Mouse (Mus musculus) embryonic facial prominence, embryonic 10.5 days (tissue): ENCODE measurements around the gene Hand2. TPM values are rescaled to one million over a fixed set of nuclear protein-coding genes. Genes with fewer than 3 reads are reported as not detected.

ENCODE experiments used
- DNase-seq: peaks from one replicate; pipeline ENCODE4 v3.0.0-alpha.2; 2017; ENCODE audit warnings: low spot score
- H3K27ac ChIP-seq: fragments of 300-500 bp; sonication (generic); replicated peaks from 2 replicates; pipeline ENCODE4 v1.5.1; 2016; ENCODE audit warnings: mild to moderate bottlenecking
- H3K27me3 ChIP-seq: fragments of 300-500 bp; sonication (generic); replicated peaks from 2 replicates; pipeline ENCODE4 v1.6.1; 2016; ENCODE audit warnings: low read depth, mild to moderate bottlenecking; ENCODE audit not compliant: poor library complexity, severe bottlenecking
- H3K36me3 ChIP-seq: fragments of 300-500 bp; sonication (generic); replicated peaks from 2 replicates; pipeline ENCODE4 v1.6.1; 2016; ENCODE audit warnings: mild to moderate bottlenecking, moderate library complexity
- H3K4me1 ChIP-seq: fragments of 300-500 bp; sonication (generic); 2 replicates; pipeline ENCODE4 v1.6.1; 2016
- H3K4me3 ChIP-seq: fragments of 300-500 bp; sonication (generic); 2 replicates; pipeline ENCODE4 v1.5.1; 2016; ENCODE audit warnings: mild to moderate bottlenecking, moderate library complexity
- H3K9me3 ChIP-seq: fragments of 300-500 bp; sonication (generic); 2 replicates; pipeline ENCODE4 v1.6.1; 2016; ENCODE audit warnings: mild to moderate bottlenecking
- WGBS: fragments of 180-500 bp; shearing (Covaris S2); methylation state at CpG from one replicate; pipeline ENCODE4 v1.1.7; 2016; 5-methylcytosine and 5-hydroxymethylcytosine counted together
- polyA plus RNA-seq: library from polyadenylated mRNA; unstranded; fragments of >200 nt; fragmentation: Nextera tagmentation; extraction: Ambion mirVana; gene quantifications from 2 replicates; pipeline ENCODE4 v1.2.1, GENCODE M21; 2016

The Hand2 gene
- polyA plus RNA-seq, 1 experiment from 2014 or later, result 3.9 TPM

DNA sequence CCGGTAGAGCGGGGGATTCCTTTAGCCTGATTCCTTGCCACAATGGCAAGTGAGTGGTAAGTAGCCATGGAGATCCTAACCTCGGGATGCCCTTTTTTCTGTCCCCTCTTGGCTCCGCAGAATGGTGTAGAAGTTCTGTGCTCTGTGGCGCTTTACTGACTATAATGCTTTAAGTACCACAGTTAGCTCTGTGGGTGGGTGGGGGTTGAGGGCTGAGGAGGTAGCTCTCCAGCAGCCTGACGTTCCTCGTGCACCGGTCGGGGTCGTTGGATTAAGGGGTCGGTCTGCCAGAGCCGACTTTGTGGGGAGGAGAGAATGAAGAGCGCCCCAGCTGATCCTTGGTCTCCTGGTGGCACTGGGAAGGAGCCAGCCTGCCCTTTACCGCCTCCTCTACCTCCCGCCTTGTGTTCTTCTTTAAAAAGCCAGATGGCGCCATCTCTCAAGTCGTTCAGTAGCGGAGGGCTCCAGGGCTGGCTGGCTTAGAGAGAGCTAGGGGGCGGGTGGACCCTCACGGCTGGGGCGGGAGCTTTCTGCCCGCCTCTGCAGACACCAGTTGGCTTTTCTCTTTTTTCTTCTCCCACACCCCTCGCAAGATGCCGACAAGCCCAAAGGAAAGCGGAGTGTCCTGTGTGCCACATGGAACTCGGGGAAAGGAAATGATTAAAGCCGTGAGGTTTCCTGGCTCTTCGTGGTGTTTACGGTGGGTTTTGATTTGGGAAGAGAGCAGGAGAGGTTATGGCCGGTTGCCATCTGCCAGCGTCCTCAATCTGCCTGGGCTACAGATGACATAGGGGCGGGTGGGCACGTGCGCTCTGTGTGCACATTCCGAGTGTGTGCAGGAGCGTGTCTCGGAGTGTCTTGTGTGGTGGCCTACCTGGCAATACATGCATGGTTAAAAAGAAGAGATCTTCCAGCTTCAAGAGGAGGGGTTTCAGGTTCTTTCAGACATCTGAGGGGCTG is 32.8 kb downstream of the Hand2 start:
- peaks cover 79% of the 10 kb centered on the region for H3K27me3 ChIP-seq
- H3K4me1 ChIP-seq, result peaks cover 20% of the 10 kb centered on the region
- peak; percentile 81 for DNase-seq
- H3K4me3 ChIP-seq, result peak overlapping the region; percentile 60
- H3K9me3 ChIP-seq, result no peaks in the 10 kb centered on the region
- peak overlapping the region; percentile 59 for H3K27ac ChIP-seq
- no peaks in the 10 kb centered on the region for H3K36me3 ChIP-seq
- under 1% methylated on average over 37 of the region's 37 CpGs for WGBS

DNA sequence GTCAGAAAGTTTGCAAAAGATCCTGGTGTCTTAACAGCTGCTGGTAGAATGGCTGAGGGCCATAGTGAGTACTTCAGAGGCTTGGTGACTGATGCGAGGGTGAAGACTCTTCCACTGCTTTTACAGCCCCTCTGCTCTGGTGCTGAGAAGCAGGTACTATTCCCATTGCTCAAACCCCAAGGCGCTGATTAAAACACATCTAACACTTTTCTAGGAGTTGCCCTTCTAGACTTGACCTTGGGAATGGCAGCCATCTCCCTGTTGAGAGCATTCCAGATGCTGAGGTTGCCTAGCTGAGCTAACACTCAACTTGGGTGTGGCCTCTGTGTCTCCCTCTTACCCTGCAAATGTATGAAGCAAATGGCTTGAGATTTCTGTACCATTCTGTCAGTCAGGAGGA is 34.1 kb downstream of the Hand2 start:
- no peaks in the 10 kb centered on the region for H3K36me3 ChIP-seq
- peaks cover 66% of the 10 kb centered on the region for H3K27me3 ChIP-seq
- DNase-seq, result no peak
- H3K9me3 ChIP-seq, result no peaks in the 10 kb centered on the region
- H3K4me1 ChIP-seq, result peaks cover 15% of the 10 kb centered on the region
- 67% methylated on average over 2 of the region's 2 CpGs for WGBS
- H3K27ac ChIP-seq, result no peak overlapping the region
- H3K4me3 ChIP-seq, result no peak overlapping the region

DNA sequence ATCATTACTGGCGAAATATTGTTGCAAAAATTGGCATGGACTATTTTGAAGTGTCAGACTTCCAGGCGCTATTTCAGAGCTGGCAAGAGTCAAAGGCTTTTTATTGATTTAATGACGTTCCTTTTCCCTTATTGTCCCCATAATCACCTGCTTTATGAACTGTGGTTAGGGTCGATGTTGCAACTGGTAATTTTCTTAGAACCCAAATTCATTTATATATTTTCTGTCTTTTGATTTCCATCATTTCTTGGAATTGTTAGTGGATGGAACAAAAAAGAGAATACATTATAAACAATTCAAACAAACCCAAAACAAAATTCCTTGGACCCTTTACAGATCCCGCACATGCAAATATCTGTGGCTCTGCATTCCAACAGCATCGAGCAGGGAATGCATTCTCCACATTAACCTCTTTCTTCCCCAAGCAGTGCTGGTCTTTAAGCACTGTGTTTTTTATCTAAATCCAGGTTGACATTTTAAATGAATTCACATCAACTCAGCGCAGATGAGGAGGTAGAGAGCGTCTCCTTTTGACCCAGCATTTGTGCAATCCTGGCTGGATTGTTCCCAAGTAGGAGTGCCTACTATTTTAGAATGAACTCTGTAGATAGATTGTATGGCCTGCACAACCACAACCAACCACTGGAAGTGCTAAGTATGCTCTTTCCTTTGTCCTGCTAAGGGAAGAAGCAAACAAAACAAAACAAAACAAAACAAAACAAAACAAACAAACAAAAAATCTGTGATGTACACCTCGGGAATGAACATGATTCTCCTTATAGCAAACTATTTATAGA is 35.9 kb downstream of the Hand2 start:
- Histone ChIP-seq H3K9me3 (no peaks in the 10 kb centered on the region), H3K36me3 (no peaks in the 10 kb centered on the region), H3K4me3 (no peak overlapping the region), H3K27me3 (peaks cover 48% of the 10 kb centered on the region), H3K27ac (no peak overlapping the region), H3K4me1 (peaks cover 10% of the 10 kb centered on the region)
- no peak for DNase-seq
- WGBS, result 73% methylated on average over 9 of the region's 9 CpGs

DNA sequence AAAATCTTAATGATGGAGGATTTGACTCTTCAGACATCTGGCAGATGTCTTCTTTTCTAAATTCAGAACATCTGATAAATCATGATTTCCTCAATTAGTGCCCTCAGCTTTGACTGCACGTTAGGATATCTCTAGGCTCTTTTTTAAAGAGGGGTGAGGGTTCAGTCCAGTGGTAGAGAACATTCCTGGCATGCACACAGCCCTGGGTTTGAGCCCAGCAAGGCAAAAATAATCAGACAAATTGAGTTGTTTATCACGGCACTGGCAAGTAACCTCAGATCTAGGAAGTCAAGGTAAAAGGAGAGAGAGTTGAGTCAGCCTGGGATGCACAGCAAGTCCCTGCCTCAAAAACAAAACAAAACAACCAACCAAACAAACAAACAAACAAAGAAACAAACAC is 39.7 kb downstream of the Hand2 start:
- H3K27ac ChIP-seq, result no peak overlapping the region
- peaks cover 10% of the 10 kb centered on the region for H3K27me3 ChIP-seq
- DNase-seq, result no peak
- no peaks in the 10 kb centered on the region for H3K4me1 ChIP-seq
- no peak overlapping the region for H3K4me3 ChIP-seq
- H3K36me3 ChIP-seq, result no peaks in the 10 kb centered on the region
- H3K9me3 ChIP-seq, result peaks cover 3% of the 10 kb centered on the region; the same call in 1 of the 2 replicates
- 43% methylated on average over 2 of the region's 2 CpGs for WGBS

DNA sequence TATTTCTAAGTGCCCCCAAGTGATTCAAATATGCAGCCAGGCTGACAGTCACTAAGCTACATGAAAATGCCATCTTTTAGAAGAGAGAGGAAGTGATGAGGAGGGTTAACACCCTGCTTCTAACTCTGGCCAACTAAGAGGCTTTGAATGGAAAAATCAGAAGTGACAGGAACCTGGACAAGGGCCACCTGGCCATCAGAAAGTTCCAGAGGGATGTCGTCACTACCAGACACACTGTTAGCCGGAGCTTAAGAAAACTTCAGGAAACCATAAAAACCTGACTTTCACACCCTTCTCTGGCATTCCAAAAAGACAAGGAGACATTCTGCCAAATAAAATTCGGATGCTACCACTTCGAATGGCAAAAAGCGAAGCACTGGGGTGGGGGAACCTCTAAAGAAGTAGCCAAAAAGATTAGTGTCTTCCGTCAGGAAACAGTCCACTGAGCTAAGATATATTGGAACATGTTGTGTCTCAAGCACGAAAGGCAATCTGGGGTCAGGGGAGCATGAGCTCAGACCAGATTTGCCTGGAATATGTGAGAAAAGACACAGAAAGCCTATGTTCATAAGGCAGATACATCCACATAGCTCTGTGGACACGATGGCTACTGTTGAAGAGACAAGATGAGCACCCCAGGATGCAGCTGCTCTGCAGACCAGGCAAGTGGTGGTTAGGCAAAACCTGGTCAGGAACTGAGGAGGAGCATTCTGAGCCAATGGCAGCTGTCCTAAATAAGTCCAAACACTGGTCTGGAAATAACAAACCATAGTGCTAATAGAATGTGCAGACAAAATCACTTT is 40.4 kb downstream of the Hand2 start:
- WGBS, result 75% methylated on average over 8 of the region's 8 CpGs
- no peak overlapping the region for H3K27ac ChIP-seq
- no peaks in the 10 kb centered on the region for H3K4me1 ChIP-seq
- no peaks in the 10 kb centered on the region for H3K36me3 ChIP-seq
- H3K27me3 ChIP-seq, result peaks cover 3% of the 10 kb centered on the region
- no peak overlapping the region for H3K4me3 ChIP-seq
- H3K9me3 ChIP-seq, result peaks cover 6% of the 10 kb centered on the region; the same call in 1 of the 2 replicates
- no peak for DNase-seq

DNA sequence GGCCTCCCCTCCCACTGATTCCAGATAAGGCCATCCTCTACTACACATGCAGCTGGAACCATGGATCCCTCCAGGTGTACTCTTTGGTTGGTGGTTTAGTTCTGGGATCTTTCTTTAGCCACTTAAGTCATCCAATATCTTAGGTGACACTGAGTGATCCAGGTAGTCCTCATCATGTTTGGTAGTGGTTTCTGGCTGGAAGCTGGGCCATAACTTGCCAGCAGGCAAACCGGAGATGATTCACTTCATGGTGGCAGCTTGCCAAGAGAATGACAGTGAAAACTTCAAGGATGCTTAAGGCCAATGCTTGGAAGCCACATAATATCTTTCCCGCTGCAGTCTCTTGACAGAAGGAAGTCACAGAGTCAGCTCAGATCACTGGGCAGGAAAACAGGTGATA is 42.1 kb downstream of the Hand2 start:
- WGBS, result 90% methylated on average over 2 of the region's 2 CpGs
- Histone ChIP-seq H3K27ac (no peak overlapping the region), H3K4me1 (no peaks in the 10 kb centered on the region)

DNA sequence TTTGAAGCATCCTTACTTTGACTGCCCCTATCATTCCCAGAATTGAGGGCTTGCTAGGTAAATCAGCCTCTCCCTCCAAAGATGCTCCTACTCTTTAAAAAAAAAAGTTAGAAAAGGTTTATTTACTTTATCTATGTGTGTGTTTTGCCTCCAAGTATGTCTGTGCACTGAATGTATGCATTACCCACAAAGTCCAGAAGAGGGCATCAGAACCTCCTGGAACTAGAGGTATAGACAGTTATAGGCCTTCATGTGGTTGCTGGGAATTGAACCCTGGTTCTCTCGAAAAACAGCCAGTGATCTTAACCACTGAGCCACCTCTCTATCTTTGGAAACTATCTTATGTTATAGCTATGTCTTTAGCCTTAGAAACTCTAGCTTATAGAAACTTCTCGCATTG is 53.3 kb downstream of the Hand2 start:
- Histone ChIP-seq H3K27ac (no peak overlapping the region), H3K4me1 (no peaks in the 10 kb centered on the region), H3K4me3 (no peak overlapping the region), H3K9me3 (no peaks in the 10 kb centered on the region), H3K27me3 (no peaks in the 10 kb centered on the region), H3K36me3 (no peaks in the 10 kb centered on the region)
- DNase-seq, result no peak
- WGBS, result 86% methylated on average over 2 of the region's 2 CpGs

More for the DNA sequence above, 42.1 kb downstream of the Hand2 start:
- H3K9me3 ChIP-seq, result peaks cover 6% of the 10 kb centered on the region; the same call in 1 of the 2 replicates
- H3K4me3 ChIP-seq, result no peak overlapping the region
- no peaks in the 10 kb centered on the region for H3K27me3 ChIP-seq
- no peaks in the 10 kb centered on the region for H3K36me3 ChIP-seq
- no peak for DNase-seq

Other genes with a start within 250 kb of the Hand2 start
- 0.45 and 1.1 TPM in 2 replicates for gene Scrg1, start 134.9 kb downstream of the Hand2 start, polyA plus RNA-seq
- gene Sap30, start 166.9 kb downstream of the Hand2 start, polyA plus RNA-seq, result 72.8 and 76.0 TPM in 2 replicates
- 579 and 587 TPM in 2 replicates for gene Hmgb2, start 190.9 kb downstream of the Hand2 start, polyA plus RNA-seq